Mouse (Mus musculus): ENCODE results near the gene Ccdc130. TPM values are rescaled to one million over a fixed set of nuclear protein-coding genes. Genes with fewer than 3 reads are reported as not detected.
"Not testable (repeated sequence)": the region's sequence is repeated elsewhere in the genome, so short reads cannot be mapped to it uniquely, and the experiment has no call there.

The Ccdc130 gene
- 10 to 100 TPM; 31.9 to 35.9 TPM for total RNA-seq (2021)
- long read RNA-seq, experiment 1, transcript Ccdc130-202 (10 exons, 2,119 nt) = major isoform, 10 of 23 reads
- long read RNA-seq, experiment 1, partial matches to known transcripts = 3 of 23 reads
- long read RNA-seq, experiment 1, other reads (novel, unspliced or antisense) = 8 of 23 reads
- long read RNA-seq, experiment 2, transcript Ccdc130-201 (9 exons, 1,441 nt) = minor isoform, 6 of 33 reads
- long read RNA-seq, experiment 2, transcript Ccdc130-202 (10 exons, 2,119 nt) = major isoform, 16 of 33 reads
- long read RNA-seq, experiment 2, partial matches to known transcripts = 5 of 33 reads
- long read RNA-seq, experiment 2, other reads (novel, unspliced or antisense) = 6 of 33 reads

DNA sequence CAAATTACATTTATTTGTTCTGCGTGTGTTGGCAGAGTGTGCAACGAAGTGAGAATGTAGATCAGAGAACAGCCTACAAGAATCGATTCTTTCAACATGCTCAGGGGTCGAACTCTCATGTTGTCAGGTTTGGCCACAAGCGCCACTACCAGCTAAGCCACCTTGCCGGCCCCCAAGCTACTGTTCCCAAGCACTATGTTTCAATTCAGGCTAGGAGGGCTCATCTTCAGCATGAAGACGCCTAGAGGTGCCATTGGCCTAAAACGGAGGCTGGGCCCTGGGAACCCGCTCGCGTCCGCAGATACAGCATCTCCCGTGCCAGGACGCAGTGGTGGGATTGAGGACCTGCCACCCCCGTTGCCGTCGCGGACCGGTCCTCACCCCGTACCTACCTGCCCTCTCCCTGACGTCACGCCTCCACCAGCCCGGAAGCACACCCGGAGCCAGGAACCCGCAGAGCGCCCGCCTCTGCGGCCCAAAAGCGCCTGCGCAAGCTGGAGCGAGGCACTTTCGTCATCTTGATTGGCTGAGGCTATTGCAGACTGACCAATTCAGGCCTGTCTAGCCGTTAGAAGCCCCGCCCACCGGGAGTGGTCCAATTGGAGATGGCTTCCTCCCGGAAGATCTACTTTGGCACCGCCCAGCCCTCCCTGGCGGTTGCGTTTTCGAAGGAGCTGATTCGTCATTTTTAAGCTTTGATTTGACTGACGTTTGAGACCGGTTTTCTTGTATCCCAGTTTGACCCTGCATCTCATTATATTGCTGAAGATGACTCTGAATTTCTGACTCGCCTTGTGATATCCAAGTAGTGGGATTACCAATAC is at the start of gene Ccdc130:
Gene Ccdc130 (minus strand): TSS at position 431 of the 824 bp plus-strand sequence.
- 0 out of 2 replicates have a peak, but pooled peaks have one; percentile 22 for TF ChIP-seq CTCF (conservative IDR thresholded peaks at IDR 0.05)
- peak within 1 kb of the TSS; percentile 97 for H3K27ac ChIP-seq
- H3K4me3 ChIP-seq = peak within 1 kb of the TSS; percentile 95
- peak; percentile 98 to 100 for DNase-seq (ENCODE audit: low spot score in 2 of 2)

DNA sequence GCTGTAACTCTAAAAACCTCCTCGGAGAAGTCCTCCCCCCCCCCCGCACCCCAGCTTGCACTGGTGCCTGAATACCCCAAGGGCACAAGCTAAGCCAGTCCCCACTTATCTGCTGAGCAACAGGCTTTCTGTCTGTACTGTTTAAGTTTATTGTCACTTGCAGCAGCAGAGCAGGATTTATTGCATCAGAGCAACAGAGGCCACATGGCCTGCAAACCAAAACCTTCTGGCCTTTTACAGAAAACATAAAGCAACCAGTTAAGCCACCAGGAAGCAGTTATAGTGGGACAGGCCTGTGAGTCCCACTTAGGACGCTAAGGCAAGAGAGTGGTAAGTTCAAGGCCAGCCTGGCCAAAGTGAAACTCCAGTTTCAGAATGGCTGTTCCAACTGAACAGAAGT is 38.2 kb upstream of the Ccdc130 start:
- DNase-seq (ENCODE audit: low spot score in 2 of 2) = no peak
- no peak for TF ChIP-seq CTCF (conservative IDR thresholded peaks at IDR 0.05)
- no peak overlapping the region for H3K27ac ChIP-seq
- no peak overlapping the region for H3K4me3 ChIP-seq

DNA sequence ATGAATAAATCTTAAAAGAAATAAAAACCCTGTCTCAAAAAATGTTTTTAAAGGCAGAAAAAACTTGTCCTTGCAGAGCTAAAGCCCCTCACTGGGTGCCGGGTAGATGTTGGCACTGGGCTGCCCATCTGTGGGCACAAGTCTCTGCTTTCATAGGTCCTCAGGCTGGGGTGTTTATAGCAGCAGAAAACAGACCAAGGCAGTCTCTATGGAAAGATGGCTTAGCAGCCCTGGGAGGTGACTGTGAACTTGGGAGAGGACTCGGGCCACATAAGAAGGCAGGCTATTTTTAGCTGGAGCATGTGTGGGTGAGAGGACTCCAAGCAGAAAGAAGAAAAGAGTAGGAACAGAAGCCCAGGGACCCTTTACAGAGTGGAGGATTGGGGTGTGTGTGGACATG is 33.8 kb upstream of the Ccdc130 start:
- DNase-seq (ENCODE audit: low spot score in 2 of 2) = no peak
- no peak overlapping the region for H3K4me3 ChIP-seq
- H3K27ac ChIP-seq = no peak overlapping the region
- no peak for TF ChIP-seq CTCF (conservative IDR thresholded peaks at IDR 0.05)

DNA sequence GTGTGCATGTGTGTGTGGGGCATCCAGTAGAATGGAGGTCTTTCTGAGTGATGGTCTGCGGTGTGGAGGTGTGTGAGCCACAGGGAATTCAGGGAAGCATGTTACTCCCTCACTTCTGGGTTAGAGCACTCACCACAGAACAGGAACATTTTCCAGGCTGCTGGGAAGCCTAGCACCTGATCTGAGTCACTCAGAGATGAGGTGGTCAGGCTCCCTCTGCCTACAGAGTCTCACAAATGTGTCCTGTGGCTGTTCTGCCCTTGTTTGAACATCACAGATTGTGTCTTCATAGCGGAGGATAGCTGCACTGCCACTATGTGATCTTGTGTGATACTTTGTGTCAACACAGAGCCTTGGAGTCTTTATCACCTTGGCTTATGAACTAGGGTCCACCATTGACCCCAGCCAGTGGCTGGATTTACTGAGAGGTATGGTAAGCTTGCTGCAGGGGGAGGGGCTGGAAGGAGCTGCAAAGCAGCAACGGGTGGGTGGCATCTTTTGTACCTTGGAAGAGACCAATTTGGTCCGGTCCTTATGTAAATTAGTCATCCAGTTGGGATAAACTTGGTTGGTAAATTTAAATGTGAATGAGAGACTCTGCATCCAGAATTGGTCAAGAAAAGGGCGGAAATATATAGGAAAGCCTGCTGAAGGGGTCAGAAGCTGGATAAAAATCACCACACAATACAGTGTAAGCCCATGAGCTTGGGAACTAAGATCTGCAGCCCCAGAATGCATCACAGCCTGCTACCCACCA is 27.0 kb upstream of the Ccdc130 start:
- Histone ChIP-seq H3K4me3 (no peak overlapping the region), H3K27ac (no peak overlapping the region)
- no peak for TF ChIP-seq CTCF (conservative IDR thresholded peaks at IDR 0.05)
- no peak for DNase-seq (ENCODE audit: low spot score in 2 of 2)

DNA sequence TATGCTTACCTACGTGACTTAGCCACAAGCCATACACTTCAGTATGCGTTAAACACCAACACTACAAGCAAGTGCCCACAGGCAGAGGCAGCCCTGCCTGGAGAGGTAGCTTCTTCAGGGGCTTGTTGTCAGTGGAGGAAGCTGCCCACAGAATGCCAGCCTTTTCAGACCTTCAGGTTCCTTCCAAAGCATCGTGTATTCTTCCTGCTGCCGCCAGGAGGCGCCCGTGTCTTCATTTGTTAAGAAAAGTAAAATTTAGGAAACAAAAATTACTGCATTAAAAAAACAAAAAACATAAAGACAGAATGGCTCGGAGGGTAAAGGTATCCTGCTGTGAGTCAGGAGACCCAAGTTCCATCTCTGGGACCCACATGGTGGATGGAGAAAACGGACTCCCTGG is 21.5 kb upstream of the Ccdc130 start:
- H3K27ac ChIP-seq = no peak overlapping the region
- H3K4me3 ChIP-seq = no peak overlapping the region
- peak in 1 of 2 experiments; percentile 50 for DNase-seq (ENCODE audit: low spot score in 2 of 2)
- TF ChIP-seq CTCF (conservative IDR thresholded peaks at IDR 0.05) = peak; percentile 97

DNA sequence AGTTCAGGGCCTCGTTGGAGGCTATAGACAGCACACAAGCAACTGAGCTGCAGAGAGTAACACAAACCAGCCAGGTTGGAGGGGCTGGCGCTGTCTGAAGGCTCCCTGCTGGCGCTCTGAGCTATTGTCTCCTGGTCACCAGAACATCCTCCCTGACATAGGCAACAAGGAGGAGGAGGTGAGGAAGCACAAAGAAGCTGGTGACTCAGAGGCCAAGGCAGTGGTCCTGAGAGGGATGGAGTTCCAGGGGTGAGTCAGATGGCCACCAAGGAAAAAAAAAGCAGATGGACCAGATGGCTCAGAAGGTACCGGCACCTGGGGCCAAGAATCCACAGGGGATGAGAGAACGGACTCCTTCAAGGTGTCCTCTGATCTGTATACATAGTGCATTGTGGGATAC is 20.9 kb upstream of the Ccdc130 start:
- no peak overlapping the region for H3K27ac ChIP-seq
- no peak overlapping the region for H3K4me3 ChIP-seq
- DNase-seq (ENCODE audit: low spot score in 2 of 2) = no peak
- TF ChIP-seq CTCF (conservative IDR thresholded peaks at IDR 0.05) = no peak

DNA sequence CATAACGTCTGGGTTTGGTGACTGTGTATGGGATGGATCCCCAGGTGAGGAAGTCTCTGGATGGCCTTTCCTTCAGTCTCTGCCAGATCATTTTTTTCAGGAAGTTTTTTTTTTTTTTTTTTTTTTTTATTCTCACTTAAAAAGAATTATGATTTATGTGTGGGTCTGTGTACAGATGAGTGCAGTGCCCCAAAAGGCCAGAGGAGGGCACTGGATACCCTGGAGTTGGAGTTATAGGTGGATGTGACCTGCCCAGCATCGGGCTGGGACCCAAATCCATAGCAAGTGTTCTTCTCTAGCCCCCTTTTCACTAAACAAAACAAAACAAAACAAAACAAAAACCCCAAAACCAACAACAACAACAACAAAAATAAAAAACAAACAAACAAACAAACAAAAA is 18.7 kb upstream of the Ccdc130 start:
- no peak overlapping the region for H3K4me3 ChIP-seq
- DNase-seq (ENCODE audit: low spot score in 2 of 2) = no peak
- peak; percentile 56 for TF ChIP-seq CTCF (conservative IDR thresholded peaks at IDR 0.05)
- H3K27ac ChIP-seq = no peak overlapping the region

DNA sequence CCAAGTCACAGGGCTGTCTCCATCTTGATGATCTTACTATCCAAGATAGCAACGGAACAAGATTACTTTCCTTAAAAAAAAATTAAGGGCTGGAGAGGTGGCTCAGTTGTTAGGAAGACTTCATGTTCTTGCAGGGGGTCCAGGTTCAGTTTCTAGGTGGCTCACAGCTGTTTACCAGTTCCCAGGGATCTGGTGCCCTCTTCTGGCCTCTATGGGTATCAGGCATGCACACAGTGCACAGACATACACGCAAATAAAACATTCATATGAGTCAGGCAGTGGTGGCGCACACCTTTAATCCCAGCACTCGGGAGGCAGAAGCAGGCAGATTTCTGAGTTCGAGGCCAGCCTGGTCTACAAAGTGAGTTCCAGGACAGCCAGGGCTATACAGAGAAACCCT is 15.5 kb upstream of the Ccdc130 start:
- DNase-seq (ENCODE audit: low spot score in 2 of 2); H3K27ac ChIP-seq; H3K4me3 ChIP-seq: not testable (repeated sequence)
- TF ChIP-seq CTCF (conservative IDR thresholded peaks at IDR 0.05) = peak; percentile 75

DNA sequence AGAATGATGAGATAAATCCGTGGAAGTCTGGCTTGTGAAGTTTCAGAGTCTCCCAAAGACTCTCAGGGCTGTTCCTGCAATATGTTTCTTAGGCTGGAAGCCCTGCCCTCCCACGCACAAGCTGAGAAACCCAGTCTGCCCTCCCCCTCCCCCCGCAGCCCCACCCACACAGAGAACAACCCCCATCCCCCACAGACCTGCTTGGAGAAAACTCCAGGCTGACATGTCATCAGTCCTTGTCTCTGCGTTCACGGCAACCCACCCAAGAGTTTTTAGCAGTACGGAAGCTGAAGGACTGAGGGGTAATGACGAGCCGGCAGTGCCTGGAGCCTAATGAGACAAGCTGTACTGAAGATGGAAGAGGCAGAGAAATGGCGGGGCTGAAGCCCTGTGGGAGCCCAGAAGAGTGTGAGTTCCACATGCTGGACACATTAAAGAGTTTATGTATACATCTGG is 14.5 kb upstream of the Ccdc130 start:
- Histone ChIP-seq H3K27ac (peak overlapping the region; percentile 80), H3K4me3 (no peak overlapping the region; the same call in 1 of the 2 replicates)
- no peak for TF ChIP-seq CTCF (conservative IDR thresholded peaks at IDR 0.05)
- DNase-seq (ENCODE audit: low spot score in 2 of 2) = peak in 1 of 2 experiments; percentile 32

DNA sequence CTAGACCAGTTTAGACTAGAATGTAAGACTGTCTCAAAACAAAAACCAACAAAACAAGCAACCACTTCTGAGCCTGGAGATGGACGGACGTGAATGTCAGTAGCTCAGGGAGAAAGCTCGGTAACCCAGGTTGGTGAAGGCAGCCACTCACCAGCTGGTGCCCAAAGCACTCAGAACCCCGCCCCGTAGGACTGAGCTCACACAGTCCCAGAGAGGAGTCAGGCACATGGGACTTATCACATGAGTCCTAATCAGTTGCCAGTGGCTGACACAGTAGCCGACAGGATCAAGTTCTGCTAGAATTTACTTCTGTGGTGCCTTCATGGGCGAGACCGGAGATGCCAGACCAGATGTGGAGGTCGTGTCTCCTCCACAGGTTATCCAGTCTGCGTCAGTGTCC is 10.6 kb upstream of the Ccdc130 start:
- DNase-seq (ENCODE audit: low spot score in 2 of 2) = no peak
- Histone ChIP-seq H3K4me3 (no peak overlapping the region), H3K27ac (no peak overlapping the region)
- no peak for TF ChIP-seq CTCF (conservative IDR thresholded peaks at IDR 0.05)

DNA sequence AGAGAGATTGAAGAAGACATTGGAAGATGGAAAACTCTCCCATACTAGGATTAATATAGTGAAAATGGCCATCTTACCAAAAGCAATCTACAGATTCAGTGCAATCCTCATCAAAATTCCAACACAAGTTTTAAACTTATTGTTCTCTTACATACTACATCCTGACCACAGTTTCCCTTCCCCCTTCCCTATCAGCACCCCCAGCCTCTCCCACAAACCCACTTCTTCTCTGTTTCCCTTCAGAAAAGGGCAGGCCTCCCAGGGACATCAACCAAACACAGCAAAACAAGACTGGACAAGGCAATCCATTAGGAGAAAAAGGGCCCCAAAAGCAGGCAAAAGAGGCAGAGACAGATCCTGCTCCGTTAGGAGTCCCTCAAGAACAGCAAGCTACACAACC is 6.3 kb upstream of the Ccdc130 start:
- no peak for TF ChIP-seq CTCF (conservative IDR thresholded peaks at IDR 0.05)
- no peak for DNase-seq (ENCODE audit: low spot score in 2 of 2)
- Histone ChIP-seq H3K27ac (no peak overlapping the region), H3K4me3 (no peak overlapping the region)

DNA sequence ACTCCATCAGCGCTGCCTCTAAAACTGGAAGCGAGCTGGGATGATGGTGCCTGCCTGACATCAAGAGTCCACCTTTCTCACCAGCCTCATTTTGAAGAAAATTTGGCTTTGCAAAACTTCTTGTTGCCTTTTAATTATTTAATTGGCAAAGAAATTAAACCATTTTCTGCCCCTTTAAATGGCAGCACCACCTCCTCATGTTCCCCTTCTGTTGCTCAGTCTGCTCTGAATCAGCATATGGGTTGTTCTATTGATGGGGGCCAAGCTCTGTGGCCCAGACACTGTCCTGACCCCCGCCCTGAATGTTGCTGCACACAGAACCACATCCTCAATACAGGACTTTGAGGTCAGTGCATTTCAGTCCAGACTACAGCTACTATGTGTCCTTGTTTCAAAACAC is 3.8 kb upstream of the Ccdc130 start:
- H3K27ac ChIP-seq = peak overlapping the region; percentile 83
- TF ChIP-seq CTCF (conservative IDR thresholded peaks at IDR 0.05) = no peak
- DNase-seq (ENCODE audit: low spot score in 2 of 2) = peak; percentile 49 to 58
- no peak overlapping the region for H3K4me3 ChIP-seq

DNA sequence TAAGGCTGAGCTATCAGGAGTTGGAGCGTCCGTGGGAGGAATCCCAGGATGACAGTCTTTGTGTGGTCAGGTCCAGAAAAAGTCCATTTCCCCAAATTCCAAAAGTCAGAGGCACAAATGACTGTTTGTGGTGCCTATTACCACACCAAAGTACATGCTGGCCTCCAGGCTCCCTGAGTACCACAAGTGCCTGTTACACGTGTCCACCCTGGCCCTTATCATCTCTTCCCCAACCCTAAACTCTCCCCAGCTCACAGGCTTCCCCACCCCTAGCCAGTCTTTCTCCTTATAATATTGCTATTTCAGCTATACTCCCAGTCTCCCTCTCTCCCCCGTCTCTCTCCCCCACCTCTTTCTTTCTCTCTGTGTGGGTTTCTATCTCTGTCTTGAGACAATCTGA is 2.1 kb upstream of the Ccdc130 start:
- DNase-seq (ENCODE audit: low spot score in 2 of 2) = no peak
- Histone ChIP-seq H3K27ac (peak overlapping the region; percentile 83; the same call in 1 of the 2 replicates), H3K4me3 (no peak overlapping the region)
- TF ChIP-seq CTCF (conservative IDR thresholded peaks at IDR 0.05) = no peak
